Mouse (Mus musculus): ENCODE data around the gene Casp4. TPM values are rescaled to one million over a fixed set of nuclear protein-coding genes. Genes with fewer than 3 reads are reported as not detected.

The Casp4 gene
- polyA plus RNA-seq, 1 experiment, result 6.3 TPM

GRCm38 (mm10) chr9:5332441-5332840, 23.8 kb downstream of the Casp4 start:
- TF ChIP-seq POLR2A (IDR thresholded peaks at IDR 0.05; ENCODE audit: control insufficient read depth, extremely low read depth, insufficient read depth, low read length, poor library complexity), result no peak
- no peak for TF ChIP-seq CTCF (IDR thresholded peaks at IDR 0.05; ENCODE audit: borderline replicate concordance, control insufficient read depth, extremely low read depth, insufficient read depth, low read length, poor library complexity)
- DNase-seq, result no peak
- Histone ChIP-seq H3K27ac (ENCODE audit: control insufficient read depth, insufficient read depth, low read length) (no peak overlapping the region), H3K27me3 (ENCODE audit: control insufficient read depth, insufficient read depth, low read length) (no peaks in the 10 kb centered on the region), H3K36me3 (ENCODE audit: control insufficient read depth, insufficient read depth, low read length) (no peaks in the 10 kb centered on the region), H3K4me1 (replicated peaks; ENCODE audit: control insufficient read depth, insufficient read depth, low read length) (no peaks in the 10 kb centered on the region), H3K4me3 (ENCODE audit: control insufficient read depth, insufficient read depth, low read length) (no peak overlapping the region)

- DNase-seq, result no peak
- Histone ChIP-seq H3K4me1 (replicated peaks; ENCODE audit: control insufficient read depth, insufficient read depth, low read length) (no peaks in the 10 kb centered on the region), H3K4me3 (ENCODE audit: control insufficient read depth, insufficient read depth, low read length) (no peak overlapping the region), H3K27me3 (ENCODE audit: control insufficient read depth, insufficient read depth, low read length) (no peaks in the 10 kb centered on the region), H3K36me3 (ENCODE audit: control insufficient read depth, insufficient read depth, low read length) (no peaks in the 10 kb centered on the region), H3K27ac (ENCODE audit: control insufficient read depth, insufficient read depth, low read length) (no peak overlapping the region)
- TF ChIP-seq POLR2A (IDR thresholded peaks at IDR 0.05; ENCODE audit: control insufficient read depth, extremely low read depth, insufficient read depth, low read length, poor library complexity), result no peak
- no peak for TF ChIP-seq CTCF (IDR thresholded peaks at IDR 0.05; ENCODE audit: borderline replicate concordance, control insufficient read depth, extremely low read depth, insufficient read depth, low read length, poor library complexity)
- 64% methylated on average over 1 of the region's 1 CpGs for WGBS
Observed at GRCm38 (mm10) chr9:5333422-5333821, 24.8 kb downstream of the Casp4 start.

- H3K36me3 ChIP-seq (ENCODE audit: control insufficient read depth, insufficient read depth, low read length), result no peaks in the 10 kb centered on the region
- H3K27me3 ChIP-seq (ENCODE audit: control insufficient read depth, insufficient read depth, low read length), result no peaks in the 10 kb centered on the region
- TF ChIP-seq POLR2A (IDR thresholded peaks at IDR 0.05; ENCODE audit: control insufficient read depth, extremely low read depth, insufficient read depth, low read length, poor library complexity) (no peak), CTCF (IDR thresholded peaks at IDR 0.05; ENCODE audit: borderline replicate concordance, control insufficient read depth, extremely low read depth, insufficient read depth, low read length, poor library complexity) (no peak)
- 50% methylated on average over 1 of the region's 1 CpGs for WGBS
- no peaks in the 10 kb centered on the region for H3K4me1 ChIP-seq (replicated peaks; ENCODE audit: control insufficient read depth, insufficient read depth, low read length)
- H3K4me3 ChIP-seq (ENCODE audit: control insufficient read depth, insufficient read depth, low read length), result no peak overlapping the region
- DNase-seq, result no peak
- H3K27ac ChIP-seq (ENCODE audit: control insufficient read depth, insufficient read depth, low read length), result no peak overlapping the region
Observed at GRCm38 (mm10) chr9:5343092-5343491, 34.5 kb downstream of the Casp4 start.

GRCm38 (mm10) chr9:5344090-5344489, 35.5 kb downstream of the Casp4 start:
- TF ChIP-seq CTCF (IDR thresholded peaks at IDR 0.05; ENCODE audit: borderline replicate concordance, control insufficient read depth, extremely low read depth, insufficient read depth, low read length, poor library complexity) (no peak), POLR2A (IDR thresholded peaks at IDR 0.05; ENCODE audit: control insufficient read depth, extremely low read depth, insufficient read depth, low read length, poor library complexity) (no peak)
- no peaks in the 10 kb centered on the region for H3K4me1 ChIP-seq (replicated peaks; ENCODE audit: control insufficient read depth, insufficient read depth, low read length)
- no peak overlapping the region for H3K4me3 ChIP-seq (ENCODE audit: control insufficient read depth, insufficient read depth, low read length)
- no peaks in the 10 kb centered on the region for H3K27me3 ChIP-seq (ENCODE audit: control insufficient read depth, insufficient read depth, low read length)
- no peak for DNase-seq
- no peak overlapping the region for H3K27ac ChIP-seq (ENCODE audit: control insufficient read depth, insufficient read depth, low read length)
- WGBS, result 57% methylated on average over 4 of the region's 4 CpGs
- no peaks in the 10 kb centered on the region for H3K36me3 ChIP-seq (ENCODE audit: control insufficient read depth, insufficient read depth, low read length)

- Histone ChIP-seq H3K27ac (ENCODE audit: control insufficient read depth, insufficient read depth, low read length) (no peak within 1 kb of the TSS), H3K4me3 (ENCODE audit: control insufficient read depth, insufficient read depth, low read length) (no peak within 1 kb of the TSS), H3K4me1 (replicated peaks; ENCODE audit: control insufficient read depth, insufficient read depth, low read length) (no peaks in the 10 kb centered on the region), H3K36me3 (ENCODE audit: control insufficient read depth, insufficient read depth, low read length) (no peaks in the 10 kb centered on the region), H3K27me3 (ENCODE audit: control insufficient read depth, insufficient read depth, low read length) (no peaks in the 10 kb centered on the region)
- no peak for DNase-seq
- WGBS, result 59% methylated on average over 4 of the region's 4 CpGs
- TF ChIP-seq POLR2A (IDR thresholded peaks at IDR 0.05; ENCODE audit: control insufficient read depth, extremely low read depth, insufficient read depth, low read length, poor library complexity) (no peak), CTCF (IDR thresholded peaks at IDR 0.05; ENCODE audit: borderline replicate concordance, control insufficient read depth, extremely low read depth, insufficient read depth, low read length, poor library complexity) (no peak)
Observed at GRCm38 (mm10) chr9:5345291-5345898, 36.8 kb downstream of the Casp4 start, which contains the start of gene Casp12. Casp12 (plus strand) TSS chr9:5345430.

- Histone ChIP-seq H3K27ac (ENCODE audit: control insufficient read depth, insufficient read depth, low read length) (no peak overlapping the region), H3K27me3 (ENCODE audit: control insufficient read depth, insufficient read depth, low read length) (no peaks in the 10 kb centered on the region), H3K36me3 (ENCODE audit: control insufficient read depth, insufficient read depth, low read length) (no peaks in the 10 kb centered on the region), H3K4me1 (replicated peaks; ENCODE audit: control insufficient read depth, insufficient read depth, low read length) (no peaks in the 10 kb centered on the region), H3K4me3 (ENCODE audit: control insufficient read depth, insufficient read depth, low read length) (no peak overlapping the region)
- 81% methylated on average over 4 of the region's 4 CpGs for WGBS
- DNase-seq, result no peak
- no peak for TF ChIP-seq POLR2A (IDR thresholded peaks at IDR 0.05; ENCODE audit: control insufficient read depth, extremely low read depth, insufficient read depth, low read length, poor library complexity)
- TF ChIP-seq CTCF (IDR thresholded peaks at IDR 0.05; ENCODE audit: borderline replicate concordance, control insufficient read depth, extremely low read depth, insufficient read depth, low read length, poor library complexity), result no peak
Observed at GRCm38 (mm10) chr9:5347381-5347780, 38.8 kb downstream of the Casp4 start.

GRCm38 (mm10) chr9:5353673-5354072, 45.0 kb downstream of the Casp4 start:
- TF ChIP-seq POLR2A (IDR thresholded peaks at IDR 0.05; ENCODE audit: control insufficient read depth, extremely low read depth, insufficient read depth, low read length, poor library complexity) (no peak), CTCF (IDR thresholded peaks at IDR 0.05; ENCODE audit: borderline replicate concordance, control insufficient read depth, extremely low read depth, insufficient read depth, low read length, poor library complexity) (no peak)
- DNase-seq, result no peak
- Histone ChIP-seq H3K27me3 (ENCODE audit: control insufficient read depth, insufficient read depth, low read length) (no peaks in the 10 kb centered on the region), H3K4me3 (ENCODE audit: control insufficient read depth, insufficient read depth, low read length) (no peak overlapping the region), H3K4me1 (replicated peaks; ENCODE audit: control insufficient read depth, insufficient read depth, low read length) (no peaks in the 10 kb centered on the region), H3K36me3 (ENCODE audit: control insufficient read depth, insufficient read depth, low read length) (no peaks in the 10 kb centered on the region), H3K27ac (ENCODE audit: control insufficient read depth, insufficient read depth, low read length) (no peak overlapping the region)
- WGBS, result 85% methylated on average over 2 of the region's 2 CpGs

Measured in thymus, adult 2 months (tissue).